Mouse (Mus musculus): ENCODE measurements around the gene Rgs7.

- TF ChIP-seq POLR2A (IDR thresholded peaks at IDR 0.05; ENCODE audit: borderline replicate concordance, low read depth, low read length) (no peak), CTCF (IDR thresholded peaks at IDR 0.05; ENCODE audit: low read depth, low read length) (no peak)
Measured at GRCm38 (mm10) chr1:175540700-175541099, 48.4 kb upstream of the Rgs7 start.
